Comparison of ENCODE assay signal across 8 mouse cellular contexts in genomic region chr16:78576478-78577084, GRCm38 (mm10). TPM values are rescaled to one million over a fixed set of nuclear protein-coding genes. Genes with fewer than 3 reads are reported as not detected.
DNase-seq lines count a peak whose midpoint lies in the region; ATAC-seq lines count a peak whose summit lies in the region.

D16Ertd472e (minus strand) TSS chr16:78576708.

- WGBS in intestine, embryonic 15.5 days: under 1% methylated on average over 68 of the region's 70 CpGs
- under 1% methylated on average over 70 of the region's 70 CpGs for WGBS in midbrain, embryonic 10.5 days

- intact Hi-C loops in left cerebral cortex, postnatal 36 days (cut with DNase I): loop anchor here (5.0 kb wide), 2 partner anchors 61 to 199 kb away; partner anchors contain the start of gene Btg3

- H3K36me3 ChIP-seq in intestine, embryonic 15.5 days: no peaks in the 10 kb centered on the region
- peaks cover 12% of the 10 kb centered on the region for H3K36me3 ChIP-seq in midbrain, embryonic 10.5 days

- H3K9ac ChIP-seq in intestine, embryonic 15.5 days: peak within 1 kb of the TSS; percentile 68

- no peaks in the 10 kb centered on the region for H3K27me3 ChIP-seq in intestine, embryonic 15.5 days (replicated peaks)
- H3K27me3 ChIP-seq in midbrain, embryonic 10.5 days (ENCODE audit: low read depth, poor library complexity, severe bottlenecking): no peaks in the 10 kb centered on the region

- peak within 1 kb of the TSS; percentile 78 for H3K4me2 ChIP-seq in intestine, embryonic 15.5 days (replicated peaks)

- H3K9me3 ChIP-seq in intestine, embryonic 15.5 days: no peaks in the 10 kb centered on the region
- H3K9me3 ChIP-seq in midbrain, embryonic 10.5 days (replicated peaks): no peaks in the 10 kb centered on the region

- peak; percentile 89 to 90 for DNase-seq in adrenal gland, adult 18-20 months (ENCODE audit: low spot score in 2 of 2)
- peak; percentile 89 for DNase-seq in embryo, embryonic 10 days (ENCODE audit: low spot score)
- DNase-seq in gastrocnemius, postnatal 25 days: peak; percentile 91
- peak; percentile 82 to 85 for DNase-seq in left cerebral cortex, postnatal 36 days (ENCODE audit: low spot score in 2 of 2)
- DNase-seq in midbrain, embryonic 10.5 days (ENCODE audit: low spot score): peak; percentile 90
- DNase-seq in right cerebral cortex, postnatal 36 days (ENCODE audit: low spot score in 2 of 2): peak; percentile 60 to 68
- peak; percentile 88 to 90 for DNase-seq in urinary bladder, postnatal 4 days (ENCODE audit: low spot score in 2 of 2)

- H3K4me1 ChIP-seq in intestine, embryonic 15.5 days (replicated peaks): peaks cover 6% of the 10 kb centered on the region; the same call in 1 of the 2 replicates
- peaks cover 33% of the 10 kb centered on the region for H3K4me1 ChIP-seq in midbrain, embryonic 10.5 days

- ATAC-seq in intestine, embryonic 15.5 days: peak; percentile 99

- peak within 1 kb of the TSS; percentile 85 for H3K27ac ChIP-seq in intestine, embryonic 15.5 days
- H3K27ac ChIP-seq in midbrain, embryonic 10.5 days (replicated peaks): peak within 1 kb of the TSS; percentile 95

- peak within 1 kb of the TSS; percentile 69 for H3K4me3 ChIP-seq in intestine, embryonic 15.5 days (replicated peaks)
- peak within 1 kb of the TSS; percentile 79 for H3K4me3 ChIP-seq in midbrain, embryonic 10.5 days

RNA-seq across cellular contexts. Expression of gene D16Ertd472e, which starts in this region (rescaled TPM):
- total RNA-seq in adrenal gland, adult 18-20 months (2021): 10 to 100 TPM; 27.2 to 67.6 TPM
- 1 to 10 TPM; 3.4 to 4.1 TPM for total RNA-seq in gastrocnemius, postnatal 25 days (2021)
- polyA plus RNA-seq in intestine, embryonic 15.5 days (2015; fragmentation: Nextera tagmentation; extraction: Ambion mirVana): 7.9 and 8.3 TPM in 2 replicates
- total RNA-seq in left cerebral cortex, postnatal 36 days (2021): 1 to 10 TPM; 8.7 to 9.2 TPM
- 19.3 and 21.5 TPM in 2 replicates for polyA plus RNA-seq in midbrain, embryonic 10.5 days (2016; fragmentation: Nextera tagmentation; extraction: Ambion mirVana)

Comparison
In these comparisons a context has a peak if more than half of its experiments do, and no peak if none do; other contexts are left out.
1. Peak in every context shown above with its lines: DNase-seq, ATAC-seq, H3K4me3 ChIP-seq and H3K27ac ChIP-seq.